Mouse (Mus musculus): Measurements from ENCODE around the gene Cul9. TPM values are rescaled to one million over a fixed set of nuclear protein-coding genes. Genes with fewer than 3 reads are reported as not detected.

The Cul9 gene
- polyA plus RNA-seq, 1 experiment from 2014 or later = 3.7 TPM

GRCm38 (mm10) chr17:46477286-46477685, 68.9 kb downstream of the Cul9 start:
- 86% methylated on average over 15 of the region's 15 CpGs for WGBS
- Histone ChIP-seq H3K9ac (replicated peaks; ENCODE audit: low read length) (no peak overlapping the region), H3K27me3 (ENCODE audit: control insufficient read depth, insufficient read depth, low read length) (no peaks in the 10 kb centered on the region), H3K4me2 (ENCODE audit: low read depth, low read length) (no peak overlapping the region), H3K9me3 (replicated peaks; ENCODE audit: control insufficient read depth, low read length) (no peaks in the 10 kb centered on the region), H3K36me3 (replicated peaks; ENCODE audit: control insufficient read depth, insufficient read depth, low read depth, low read length) (no peaks in the 10 kb centered on the region), H3K4me1 (ENCODE audit: control insufficient read depth, insufficient read depth, low read length) (no peaks in the 10 kb centered on the region), H3K27ac (replicated peaks; ENCODE audit: low read depth, low read length) (no peak overlapping the region), H3K4me3 (ENCODE audit: low read depth, low read length) (no peak overlapping the region)
- ATAC-seq (replicated peaks; ENCODE audit: insufficient number of reproducible peaks, low FRiP score, low TSS enrichment, low read depth) (no peak), DNase-seq (ENCODE audit: low spot score) (no peak)

GRCm38 (mm10) chr17:46476601-46477000, 69.6 kb downstream of the Cul9 start:
- ATAC-seq (replicated peaks; ENCODE audit: insufficient number of reproducible peaks, low FRiP score, low TSS enrichment, low read depth) = no peak
- Histone ChIP-seq H3K27ac (replicated peaks; ENCODE audit: low read depth, low read length) (no peak overlapping the region), H3K36me3 (replicated peaks; ENCODE audit: control insufficient read depth, insufficient read depth, low read depth, low read length) (no peaks in the 10 kb centered on the region), H3K9me3 (replicated peaks; ENCODE audit: control insufficient read depth, low read length) (no peaks in the 10 kb centered on the region), H3K9ac (replicated peaks; ENCODE audit: low read length) (no peak overlapping the region), H3K27me3 (ENCODE audit: control insufficient read depth, insufficient read depth, low read length) (no peaks in the 10 kb centered on the region), H3K4me2 (ENCODE audit: low read depth, low read length) (no peak overlapping the region), H3K4me3 (ENCODE audit: low read depth, low read length) (no peak overlapping the region), H3K4me1 (ENCODE audit: control insufficient read depth, insufficient read depth, low read length) (no peaks in the 10 kb centered on the region)
- no peak for DNase-seq (ENCODE audit: low spot score)
- WGBS = 78% methylated on average over 8 of the region's 8 CpGs

- ATAC-seq (replicated peaks; ENCODE audit: insufficient number of reproducible peaks, low FRiP score, low TSS enrichment, low read depth) = no peak
- H3K4me1 ChIP-seq (ENCODE audit: control insufficient read depth, insufficient read depth, low read length) = no peaks in the 10 kb centered on the region
- H3K4me2 ChIP-seq (ENCODE audit: low read depth, low read length) = no peak overlapping the region; the same call in 1 of the 2 replicates
- H3K9ac ChIP-seq (replicated peaks; ENCODE audit: low read length) = no peak overlapping the region
- no peak for DNase-seq (ENCODE audit: low spot score)
- H3K4me3 ChIP-seq (ENCODE audit: low read depth, low read length) = no peak overlapping the region
- H3K27ac ChIP-seq (replicated peaks; ENCODE audit: low read depth, low read length) = no peak overlapping the region
- H3K9me3 ChIP-seq (replicated peaks; ENCODE audit: control insufficient read depth, low read length) = no peaks in the 10 kb centered on the region
- 62% methylated on average over 9 of the region's 9 CpGs for WGBS
- H3K27me3 ChIP-seq (ENCODE audit: control insufficient read depth, insufficient read depth, low read length) = no peaks in the 10 kb centered on the region
- no peaks in the 10 kb centered on the region for H3K36me3 ChIP-seq (replicated peaks; ENCODE audit: control insufficient read depth, insufficient read depth, low read depth, low read length)
Measured at GRCm38 (mm10) chr17:46467830-46468229, 78.4 kb downstream of the Cul9 start.

GRCm38 (mm10) chr17:46462226-46462625, 84.0 kb downstream of the Cul9 start:
- ATAC-seq (replicated peaks; ENCODE audit: insufficient number of reproducible peaks, low FRiP score, low TSS enrichment, low read depth) = no peak
- Histone ChIP-seq H3K36me3 (replicated peaks; ENCODE audit: control insufficient read depth, insufficient read depth, low read depth, low read length) (no peaks in the 10 kb centered on the region), H3K27me3 (ENCODE audit: control insufficient read depth, insufficient read depth, low read length) (peaks cover 21% of the 10 kb centered on the region), H3K4me1 (ENCODE audit: control insufficient read depth, insufficient read depth, low read length) (peaks cover 8% of the 10 kb centered on the region; the same call in 1 of the 2 replicates), H3K9me3 (replicated peaks; ENCODE audit: control insufficient read depth, low read length) (no peaks in the 10 kb centered on the region), H3K27ac (replicated peaks; ENCODE audit: low read depth, low read length) (no peak overlapping the region), H3K4me2 (ENCODE audit: low read depth, low read length) (no peak overlapping the region), H3K4me3 (ENCODE audit: low read depth, low read length) (no peak overlapping the region), H3K9ac (replicated peaks; ENCODE audit: low read length) (no peak overlapping the region)
- DNase-seq (ENCODE audit: low spot score) = no peak
- 83% methylated on average over 5 of the region's 5 CpGs for WGBS

GRCm38 (mm10) chr17:46461347-46461746, 84.8 kb downstream of the Cul9 start:
- 8% methylated on average over 8 of the region's 8 CpGs for WGBS
- DNase-seq (ENCODE audit: low spot score) = peak; percentile 12
- Histone ChIP-seq H3K4me2 (ENCODE audit: low read depth, low read length) (peak overlapping the region; percentile 57), H3K4me1 (ENCODE audit: control insufficient read depth, insufficient read depth, low read length) (peaks cover 8% of the 10 kb centered on the region; the same call in 1 of the 2 replicates), H3K9ac (replicated peaks; ENCODE audit: low read length) (no peak overlapping the region; the same call in 1 of the 2 replicates), H3K36me3 (replicated peaks; ENCODE audit: control insufficient read depth, insufficient read depth, low read depth, low read length) (no peaks in the 10 kb centered on the region), H3K4me3 (ENCODE audit: low read depth, low read length) (peak overlapping the region; percentile 27), H3K27ac (replicated peaks; ENCODE audit: low read depth, low read length) (no peak overlapping the region), H3K27me3 (ENCODE audit: control insufficient read depth, insufficient read depth, low read length) (peaks cover 24% of the 10 kb centered on the region), H3K9me3 (replicated peaks; ENCODE audit: control insufficient read depth, low read length) (no peaks in the 10 kb centered on the region)
- no peak for ATAC-seq (replicated peaks; ENCODE audit: insufficient number of reproducible peaks, low FRiP score, low TSS enrichment, low read depth)

- peaks cover 31% of the 10 kb centered on the region for H3K27me3 ChIP-seq (ENCODE audit: control insufficient read depth, insufficient read depth, low read length)
- no peak for ATAC-seq (replicated peaks; ENCODE audit: insufficient number of reproducible peaks, low FRiP score, low TSS enrichment, low read depth)
Measured at GRCm38 (mm10) chr17:46460673-46461072, 85.5 kb downstream of the Cul9 start.

GRCm38 (mm10) chr17:46458439-46458838, 87.7 kb downstream of the Cul9 start:
- no peak overlapping the region for H3K4me2 ChIP-seq (ENCODE audit: low read depth, low read length)
- no peak for DNase-seq (ENCODE audit: low spot score)
- ATAC-seq (replicated peaks; ENCODE audit: insufficient number of reproducible peaks, low FRiP score, low TSS enrichment, low read depth) = no peak
- H3K36me3 ChIP-seq (replicated peaks; ENCODE audit: control insufficient read depth, insufficient read depth, low read depth, low read length) = no peaks in the 10 kb centered on the region
- no peaks in the 10 kb centered on the region for H3K9me3 ChIP-seq (replicated peaks; ENCODE audit: control insufficient read depth, low read length)
- H3K27ac ChIP-seq (replicated peaks; ENCODE audit: low read depth, low read length) = no peak overlapping the region
- WGBS = 14% methylated on average over 3 of the region's 3 CpGs
- H3K27me3 ChIP-seq (ENCODE audit: control insufficient read depth, insufficient read depth, low read length) = peaks cover 41% of the 10 kb centered on the region
- no peak overlapping the region for H3K9ac ChIP-seq (replicated peaks; ENCODE audit: low read length)
- H3K4me1 ChIP-seq (ENCODE audit: control insufficient read depth, insufficient read depth, low read length) = peaks cover 18% of the 10 kb centered on the region
- no peak overlapping the region for H3K4me3 ChIP-seq (ENCODE audit: low read depth, low read length)

More at GRCm38 (mm10) chr17:46460673-46461072, 85.5 kb downstream of the Cul9 start:
- H3K36me3 ChIP-seq (replicated peaks; ENCODE audit: control insufficient read depth, insufficient read depth, low read depth, low read length) = no peaks in the 10 kb centered on the region
- H3K4me3 ChIP-seq (ENCODE audit: low read depth, low read length) = peak overlapping the region; percentile 27
- H3K27ac ChIP-seq (replicated peaks; ENCODE audit: low read depth, low read length) = no peak overlapping the region
- no peaks in the 10 kb centered on the region for H3K9me3 ChIP-seq (replicated peaks; ENCODE audit: control insufficient read depth, low read length)
- peak; percentile 18 for DNase-seq (ENCODE audit: low spot score)
- H3K4me1 ChIP-seq (ENCODE audit: control insufficient read depth, insufficient read depth, low read length) = peaks cover 8% of the 10 kb centered on the region; the same call in 1 of the 2 replicates
- peak overlapping the region; percentile 57 for H3K4me2 ChIP-seq (ENCODE audit: low read depth, low read length)
- 1% methylated on average over 32 of the region's 32 CpGs for WGBS
- H3K9ac ChIP-seq (replicated peaks; ENCODE audit: low read length) = peak overlapping the region; percentile 44

- Histone ChIP-seq H3K4me2 (ENCODE audit: low read depth, low read length) (no peak overlapping the region), H3K27me3 (ENCODE audit: control insufficient read depth, insufficient read depth, low read length) (peaks cover 44% of the 10 kb centered on the region), H3K9ac (replicated peaks; ENCODE audit: low read length) (no peak overlapping the region), H3K36me3 (replicated peaks; ENCODE audit: control insufficient read depth, insufficient read depth, low read depth, low read length) (no peaks in the 10 kb centered on the region), H3K9me3 (replicated peaks; ENCODE audit: control insufficient read depth, low read length) (no peaks in the 10 kb centered on the region), H3K4me3 (ENCODE audit: low read depth, low read length) (no peak overlapping the region), H3K4me1 (ENCODE audit: control insufficient read depth, insufficient read depth, low read length) (peaks cover 21% of the 10 kb centered on the region), H3K27ac (replicated peaks; ENCODE audit: low read depth, low read length) (no peak overlapping the region)
- peak; percentile 47 for DNase-seq (ENCODE audit: low spot score)
- ATAC-seq (replicated peaks; ENCODE audit: insufficient number of reproducible peaks, low FRiP score, low TSS enrichment, low read depth) = no peak
- 11% methylated on average over 10 of the region's 10 CpGs for WGBS
Measured at GRCm38 (mm10) chr17:46457791-46458190, 88.4 kb downstream of the Cul9 start.
